Mouse (Mus musculus) bone marrow macrophage, adult 2 months (primary cell): ENCODE data around the gene Olfr113. TPM values are rescaled to one million over a fixed set of nuclear protein-coding genes. Genes with fewer than 3 reads are reported as not detected.
A peak's percentile ranks its signal among the peaks of the same experiment; 100 is the strongest.
"Not testable (repeated sequence)": the region's sequence is repeated elsewhere in the genome, so short reads cannot be mapped to it uniquely, and the experiment has no call there.

Source experiments
- H3K27ac ChIP-seq: 2 replicates; pipeline ENCODE4 v1.5.1; 2012; ENCODE audit warnings: low read depth, low read length; ENCODE audit not compliant: insufficient read depth
- H3K4me1 ChIP-seq: 2 replicates; pipeline ENCODE4 v1.6.1; 2012; ENCODE audit warnings: low read length; ENCODE audit not compliant: control insufficient read depth, insufficient read depth
- H3K4me3 ChIP-seq: 2 replicates; pipeline ENCODE4 v1.5.1; 2012; ENCODE audit warnings: mild to moderate bottlenecking, low read length, moderate library complexity; ENCODE audit not compliant: insufficient read depth
- CTCF ChIP-seq: IDR thresholded peaks from 2 replicates; pipeline ENCODE4 v1.5.1; 2012; ENCODE audit warnings: low read depth, mild to moderate bottlenecking, low read length, moderate library complexity
- POLR2A ChIP-seq: IDR thresholded peaks from 2 replicates; pipeline ENCODE4 v1.6.1; 2012; ENCODE audit warnings: mild to moderate bottlenecking, low read depth, low read length, borderline replicate concordance
- polyA plus RNA-seq: library from polyadenylated mRNA; stranded (reverse); fragments of >200 nt; gene quantifications from 2 replicates; pipeline ENCODE4 v1.2.4, GENCODE M21; 2012; ENCODE audit not compliant: missing spikeins, insufficient read depth, insufficient read length

Gene Olfr113
- polyA plus RNA-seq, result not detected in 2 replicates

GRCm38 (mm10) chr17:37577563-37577962 is at the start of gene Olfr113:
TSS of gene Olfr113 (minus strand) at chr17:37577663.
- Histone ChIP-seq H3K4me1 (no peaks in the 10 kb centered on the region), H3K27ac (no peak within 1 kb of the TSS), H3K4me3 (no peak within 1 kb of the TSS)
- TF ChIP-seq POLR2A (no peak), CTCF (no peak)

- H3K4me3 ChIP-seq, result no peak within 1 kb of the TSS
- TF ChIP-seq POLR2A (no peak), CTCF (no peak)
- no peaks in the 10 kb centered on the region for H3K4me1 ChIP-seq
- H3K27ac ChIP-seq, result no peak within 1 kb of the TSS
Measured at GRCm38 (mm10) chr17:37627009-37627408, 49.5 kb upstream of the Olfr113 start, which contains the start of the genes Olfr115 and Olfr116. TSS of gene Olfr115 (minus strand) at chr17:37627109. TSS of gene Olfr116 (minus strand) at chr17:37627199.

- no peak within 1 kb of the TSS for H3K4me3 ChIP-seq
- TF ChIP-seq POLR2A (no peak), CTCF (no peak)
- no peaks in the 10 kb centered on the region for H3K4me1 ChIP-seq
- H3K27ac ChIP-seq, result no peak within 1 kb of the TSS
Measured at GRCm38 (mm10) chr17:37592643-37593042, 15.2 kb upstream of the Olfr113 start, which contains the start of gene Olfr114. TSS of gene Olfr114 (minus strand) at chr17:37592743.

- no peak within 1 kb of the TSS for H3K4me3 ChIP-seq
- TF ChIP-seq CTCF (no peak), POLR2A (no peak)
- H3K27ac ChIP-seq, result no peak within 1 kb of the TSS
- H3K4me1 ChIP-seq, result no peaks in the 10 kb centered on the region
Measured at GRCm38 (mm10) chr17:37569351-37569750, 8.1 kb downstream of the Olfr113 start, which contains the start of gene Olfr112. TSS of gene Olfr112 (minus strand) at chr17:37569451.

GRCm38 (mm10) chr17:37558913-37559615 is 18.4 kb downstream of the Olfr113 start:
- Histone ChIP-seq H3K4me1 (no peaks in the 10 kb centered on the region), H3K4me3 (no peak overlapping the region), H3K27ac (no peak overlapping the region)
- TF ChIP-seq POLR2A (no peak), CTCF (no peak)

GRCm38 (mm10) chr17:37543800-37544435 is 33.5 kb downstream of the Olfr113 start:
- TF ChIP-seq POLR2A (no peak), CTCF (no peak)
- no peak overlapping the region for H3K4me3 ChIP-seq
- peaks cover 15% of the 10 kb centered on the region for H3K4me1 ChIP-seq

GRCm38 (mm10) chr17:37541454-37542119 is 35.9 kb downstream of the Olfr113 start:
- TF ChIP-seq CTCF, result no peak
- TF ChIP-seq POLR2A, result no peak
- H3K27ac ChIP-seq, result 0 out of 2 replicates have a peak overlapping the region, but pooled peaks have one; percentile 5
- H3K4me3 ChIP-seq, result no peak overlapping the region
- peaks cover 25% of the 10 kb centered on the region for H3K4me1 ChIP-seq

More at GRCm38 (mm10) chr17:37543800-37544435, 33.5 kb downstream of the Olfr113 start:
- no peak overlapping the region for H3K27ac ChIP-seq

GRCm38 (mm10) chr17:37538416-37538815 is 39.0 kb downstream of the Olfr113 start:
- H3K4me3 ChIP-seq, result not testable (repeated sequence)
- Histone ChIP-seq H3K4me1 (peaks cover 28% of the 10 kb centered on the region), H3K27ac (peak overlapping the region; percentile 100)

GRCm38 (mm10) chr17:37535173-37535572 is 42.3 kb downstream of the Olfr113 start:
- TF ChIP-seq POLR2A (no peak), CTCF (no peak)
- Histone ChIP-seq H3K27ac (no peak overlapping the region), H3K4me3 (no peak overlapping the region), H3K4me1 (peaks cover 20% of the 10 kb centered on the region)

- Histone ChIP-seq H3K4me3 (peak overlapping the region; percentile 46), H3K4me1 (peaks cover 19% of the 10 kb centered on the region), H3K27ac (peak overlapping the region; percentile 100)
Measured at GRCm38 (mm10) chr17:37525427-37525826, 52.0 kb downstream of the Olfr113 start.

- not testable (repeated sequence) for H3K4me3 ChIP-seq
Measured at GRCm38 (mm10) chr17:37524612-37525011, 52.9 kb downstream of the Olfr113 start.

More at GRCm38 (mm10) chr17:37524612-37525011, 52.9 kb downstream of the Olfr113 start:
- H3K4me1 ChIP-seq, result peaks cover 19% of the 10 kb centered on the region
- H3K27ac ChIP-seq, result peak overlapping the region; percentile 100
